Mouse (Mus musculus) left cerebral cortex, adult 11 months (tissue): Measurements from ENCODE around the gene Olfr1247.
"Not testable (repeated sequence)": the region's sequence is repeated elsewhere in the genome, so short reads cannot be mapped to it uniquely, and the experiment has no call there.

Source experiments
- DNase-seq: peaks from one replicate; pipeline ENCODE4 v3.0.0; 2022; ENCODE audit warnings: low spot score

Olfr1247 gene

GRCm38 (mm10) chr2:89614030-89614429 is at the start of gene Olfr1247:
Olfr1247 (minus strand) TSS chr2:89614130.
- no peak for DNase-seq

DNA sequence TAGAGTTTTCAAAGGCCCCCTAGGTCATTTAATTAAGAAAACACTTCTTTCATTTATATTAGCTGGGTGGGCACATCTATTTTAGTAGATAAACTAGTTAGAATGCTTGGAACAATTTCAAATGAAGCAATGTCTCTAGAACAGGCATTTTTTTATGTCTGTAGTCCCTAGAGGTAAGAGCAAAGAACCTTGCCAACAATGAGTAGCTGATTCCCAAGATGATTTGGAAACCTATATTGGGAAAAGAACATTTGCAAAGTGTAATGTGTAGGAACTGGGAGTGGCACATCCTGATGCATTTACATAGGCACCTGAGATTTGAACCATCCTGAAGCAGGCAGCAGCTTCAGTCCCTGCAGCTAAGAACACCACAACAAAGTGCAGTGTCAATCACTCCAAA is 47.4 kb upstream of the Olfr1247 start, which contains the start of gene Olfr1250:
Gene Olfr1250 (minus strand): TSS at position 101 of the 400 bp plus-strand sequence.
- DNase-seq = no peak

DNA sequence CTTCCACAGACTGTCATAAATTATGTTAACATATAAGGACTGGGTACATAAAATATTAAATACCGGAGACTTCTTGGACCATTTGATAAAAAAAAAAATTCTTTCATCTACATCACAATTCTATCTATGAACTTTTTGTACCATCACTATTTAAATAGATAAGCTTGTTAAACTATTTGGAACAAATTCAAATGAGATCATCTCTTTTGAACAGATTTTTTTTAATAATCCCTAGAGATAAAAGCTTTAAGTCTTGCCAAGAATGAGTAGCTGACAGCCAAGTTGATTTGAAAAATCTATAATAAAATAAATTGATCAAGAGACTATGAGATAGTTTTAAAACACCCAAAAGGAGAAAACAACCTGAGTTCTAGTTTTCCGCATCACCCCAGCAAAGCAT is 21.0 kb upstream of the Olfr1247 start, which contains the start of gene Olfr1249:
Gene Olfr1249 (minus strand): TSS at position 101 of the 400 bp plus-strand sequence.
- no peak for DNase-seq

GRCm38 (mm10) chr2:89618145-89618544 is 4.2 kb upstream of the Olfr1247 start, which contains the start of gene Olfr1248:
Olfr1248 (minus strand) TSS chr2:89618245.
- not testable (repeated sequence) for DNase-seq

GRCm38 (mm10) chr2:89593057-89593456 is 20.9 kb downstream of the Olfr1247 start, which contains the start of gene Olfr1246:
Olfr1246 (minus strand) TSS chr2:89593157.
- DNase-seq = no peak

DNA sequence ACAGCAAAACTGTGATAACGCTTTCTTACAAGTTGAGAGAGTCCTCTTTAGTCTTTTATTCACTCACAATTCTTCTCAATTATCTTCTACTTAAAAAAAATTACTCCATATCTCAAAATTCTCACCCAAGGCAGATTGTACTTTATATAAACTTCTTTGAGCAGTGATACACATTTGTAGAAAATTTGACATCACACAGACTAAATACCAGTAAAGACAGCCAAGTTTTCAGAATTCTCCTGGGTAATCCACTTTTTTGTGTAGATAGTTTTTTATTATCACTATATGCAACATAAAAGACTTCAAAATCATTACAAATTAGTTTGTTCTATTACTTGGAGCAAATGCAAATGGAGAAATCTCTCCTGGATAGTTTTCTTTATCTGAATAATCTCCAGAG is 35.6 kb downstream of the Olfr1247 start, which contains the start of gene Olfr1245:
Gene Olfr1245 (minus strand): TSS at position 101 of the 400 bp plus-strand sequence.
- no peak for DNase-seq

- DNase-seq = not testable (repeated sequence)
Observed at GRCm38 (mm10) chr2:89562706-89563105, 51.2 kb downstream of the Olfr1247 start.
